Mouse (Mus musculus): ENCODE results near the gene Ppm1b. TPM values are rescaled to one million over a fixed set of nuclear protein-coding genes. Genes with fewer than 3 reads are reported as not detected.

The Ppm1b gene
- polyA plus RNA-seq, 1 experiment = 14.4 TPM

DNA sequence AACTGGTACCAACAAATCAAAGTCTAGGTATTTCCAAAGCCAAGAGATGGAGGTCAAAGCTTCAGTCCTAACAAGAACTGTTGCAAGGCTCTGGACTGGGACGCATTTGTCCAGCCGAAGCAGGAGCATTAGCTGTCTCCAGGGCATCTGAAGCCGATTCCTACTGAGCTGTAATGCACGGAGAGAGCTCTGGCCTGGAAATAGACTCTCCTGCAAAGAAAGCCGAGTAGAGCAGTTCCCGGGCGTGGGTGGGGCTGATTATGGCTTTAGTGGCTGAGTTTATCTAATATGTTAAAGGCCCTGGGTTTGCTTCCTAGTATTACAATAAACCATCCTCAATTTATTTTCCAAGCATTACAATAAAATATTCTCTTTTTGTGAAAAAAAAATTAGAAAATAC is 116.7 kb downstream of the Ppm1b start:
- H3K36me3 ChIP-seq (replicated peaks; ENCODE audit: low read length) = peaks cover 100% of the 10 kb centered on the region
- H3K27me3 ChIP-seq (replicated peaks) = no peaks in the 10 kb centered on the region
- H3K9me3 ChIP-seq = no peaks in the 10 kb centered on the region
- no peak for TF ChIP-seq FLI1 (IDR thresholded peaks at IDR 0.05; ENCODE audit: low read length)
- TF ChIP-seq GATA1 (IDR thresholded peaks at IDR 0.05; ENCODE audit: borderline replicate concordance, low read length) = no peak
- H3K4me3 ChIP-seq (replicated peaks) = no peak overlapping the region
- H3K4me1 ChIP-seq = peaks cover 10% of the 10 kb centered on the region; the same call in 1 of the 2 replicates

Other genes with a start within 250 kb of the Ppm1b start
- 2.0 and 2.3 TPM in 2 replicates for gene Lrpprc, start 166.0 kb upstream of the Ppm1b start, polyA plus RNA-seq (2012; ENCODE audit: insufficient read depth, low replicate concordance)
- 0.37 TPM in 1 of 2 replicates, not detected in the other for gene Slc3a1, start 71.6 kb downstream of the Ppm1b start, polyA plus RNA-seq (2012; ENCODE audit: insufficient read depth, low replicate concordance)
- gene Prepl, start 133.5 kb downstream of the Ppm1b start, polyA plus RNA-seq (2012; ENCODE audit: insufficient read depth, low replicate concordance) = 2.0 and 2.2 TPM in 2 replicates
- gene Camkmt, start 133.8 kb downstream of the Ppm1b start, polyA plus RNA-seq (2012; ENCODE audit: insufficient read depth, low replicate concordance) = 3.7 and 7.6 TPM in 2 replicates